30 mouse cellular contexts compared by ENCODE assay signal in genomic region chr10:21588007-21588852, GRCm38 (mm10). TPM values are rescaled to one million over a fixed set of nuclear protein-coding genes. Genes with fewer than 3 reads are reported as not detected.
DNase-seq lines count a peak whose midpoint lies in the region; ATAC-seq and TF ChIP-seq lines count a peak whose summit lies in the region.
"Had no signal": no experiment of that assay in that cellular context is flagged by ENCODE, and none has a peak within 500 bp of the region (broad histone marks: within the 10 kb centered on the region; RNA-seq: fewer than 3 reads in every experiment).

No protein-coding gene starts in this region.

- no peak overlapping the region for H3K4me2 ChIP-seq in liver, postnatal 0 days (ENCODE audit: low read depth, low read length)
- H3K4me2 ChIP-seq: embryonic facial prominence, embryonic 12.5 days; embryonic facial prominence, embryonic 15.5 days; forebrain, embryonic 12.5 days; forebrain, embryonic 15.5 days; heart, embryonic 12.5 days; heart, embryonic 15.5 days; hindbrain, embryonic 13.5 days; intestine, embryonic 15.5 days had no signal

- no peak for DNase-seq in cerebellum, adult 8-10 months
- DNase-seq in cerebellum, postnatal 14 days = peak; percentile 31 to 54
- no peak for DNase-seq in cerebellum, postnatal 4 days (ENCODE audit: low spot score in 2 of 2)
- DNase-seq in liver, adult 2 months (ENCODE audit: extremely low read depth, low read depth, low spot score) = peak; percentile 40
- DNase-seq in liver, postnatal 0 days = no peak
- DNase-seq in lung, postnatal 36 days = peak; percentile 44
- DNase-seq in lung, postnatal 14 days = no peak
- DNase-seq: adrenal gland, adult 8-10 months; adrenal gland, postnatal 25 days; gastrocnemius, postnatal 10 days; gastrocnemius, postnatal 36 days; heart, postnatal 10 days; heart, postnatal 36 days had no signal

- peak; percentile 52 for ATAC-seq in cerebellum, adult (ENCODE audit: insufficient number of reproducible peaks, low FRiP score, low TSS enrichment)
- ATAC-seq in liver, postnatal 0 days = no peak
- ATAC-seq: activated CD4-positive, CD25-positive, alpha-beta regulatory T cell, adult 4 months; forebrain, embryonic 15.5 days; hindbrain, embryonic 16.5 days; intestine, embryonic 15.5 days had no signal

- H3K4me3 ChIP-seq in liver, adult 2 months (ENCODE audit: insufficient read depth, low read depth, low read length) = no peak overlapping the region
- H3K4me3 ChIP-seq in liver, postnatal 0 days (ENCODE audit: low read depth, low read length) = no peak overlapping the region
- H3K4me3 ChIP-seq: embryonic facial prominence, embryonic 12.5 days; embryonic facial prominence, embryonic 15.5 days; forebrain, embryonic 12.5 days; forebrain, embryonic 15.5 days; heart, embryonic 12.5 days; heart, embryonic 15.5 days; hindbrain, embryonic 10.5 days; hindbrain, embryonic 13.5 days; intestine, embryonic 15.5 days had no signal

- no peak overlapping the region for H3K27ac ChIP-seq in liver, adult 2 months (replicated peaks; ENCODE audit: insufficient read depth, low read depth, low read length)
- H3K27ac ChIP-seq in liver, postnatal 0 days (ENCODE audit: low read depth) = no peak overlapping the region
- H3K27ac ChIP-seq: embryonic facial prominence, embryonic 12.5 days; embryonic facial prominence, embryonic 15.5 days; forebrain, embryonic 12.5 days; forebrain, embryonic 15.5 days; heart, embryonic 15.5 days; hindbrain, embryonic 10.5 days; hindbrain, embryonic 13.5 days; intestine, embryonic 15.5 days had no signal

- TF ChIP-seq EP300 in liver, postnatal 0 days (IDR thresholded peaks at IDR 0.05; ENCODE audit: low read depth) = no peak

- H3K79me2 ChIP-seq in liver, adult 2 months (ENCODE audit: control insufficient read depth, insufficient read depth, low read length) = no peaks in the 10 kb centered on the region

- H3K4me1 ChIP-seq in liver, adult 2 months (ENCODE audit: control insufficient read depth, insufficient read depth, low read length) = no peaks in the 10 kb centered on the region
- H3K4me1 ChIP-seq in liver, postnatal 0 days (ENCODE audit: insufficient read depth) = no peaks in the 10 kb centered on the region
- H3K4me1 ChIP-seq: embryonic facial prominence, embryonic 12.5 days; embryonic facial prominence, embryonic 15.5 days; forebrain, embryonic 12.5 days; forebrain, embryonic 15.5 days; heart, embryonic 12.5 days; heart, embryonic 15.5 days; hindbrain, embryonic 10.5 days; hindbrain, embryonic 13.5 days; intestine, embryonic 15.5 days had no signal

- 53% methylated on average over 4 of the region's 4 CpGs for WGBS in liver, adult 2 months
- WGBS in liver, postnatal 0 days (ENCODE audit: insufficient replicate concordance) = 67% methylated on average over 4 of the region's 4 CpGs

- H3K9ac ChIP-seq in liver, adult 2 months (ENCODE audit: low read depth, low read length) = no peak overlapping the region
- no peak overlapping the region for H3K9ac ChIP-seq in liver, postnatal 0 days (replicated peaks)
- H3K9ac ChIP-seq: embryonic facial prominence, embryonic 12.5 days; embryonic facial prominence, embryonic 15.5 days; forebrain, embryonic 12.5 days; forebrain, embryonic 15.5 days; heart, embryonic 12.5 days; heart, embryonic 15.5 days; hindbrain, embryonic 13.5 days; intestine, embryonic 15.5 days had no signal

- no peaks in the 10 kb centered on the region for H3K27me3 ChIP-seq in liver, adult 2 months (ENCODE audit: control insufficient read depth, insufficient read depth, low read length)
- H3K27me3 ChIP-seq in liver, postnatal 0 days (ENCODE audit: insufficient read depth, low read length) = no peaks in the 10 kb centered on the region
- H3K27me3 ChIP-seq: embryonic facial prominence, embryonic 12.5 days; embryonic facial prominence, embryonic 15.5 days; forebrain, embryonic 12.5 days; forebrain, embryonic 15.5 days; heart, embryonic 12.5 days; heart, embryonic 15.5 days; hindbrain, embryonic 13.5 days; intestine, embryonic 15.5 days had no signal

- no peaks in the 10 kb centered on the region for H3K9me3 ChIP-seq in liver, postnatal 0 days (ENCODE audit: low read length)
- H3K9me3 ChIP-seq: embryonic facial prominence, embryonic 12.5 days; embryonic facial prominence, embryonic 15.5 days; forebrain, embryonic 12.5 days; forebrain, embryonic 15.5 days; heart, embryonic 12.5 days; heart, embryonic 15.5 days; hindbrain, embryonic 10.5 days; hindbrain, embryonic 13.5 days; intestine, embryonic 15.5 days had no signal

- TF ChIP-seq POLR2A in liver, adult 2 months (IDR thresholded peaks at IDR 0.05; ENCODE audit: extremely low read depth, insufficient read depth, low read length) = no peak

- TF ChIP-seq CTCF in liver, adult 2 months (IDR thresholded peaks at IDR 0.05; ENCODE audit: low read depth, low read length) = no peak
- TF ChIP-seq CTCF in liver, postnatal 0 days (IDR thresholded peaks at IDR 0.05; ENCODE audit: low read depth) = no peak

- H3K36me3 ChIP-seq in liver, adult 2 months (ENCODE audit: control insufficient read depth, insufficient read depth, low read length) = no peaks in the 10 kb centered on the region
- no peaks in the 10 kb centered on the region for H3K36me3 ChIP-seq in liver, postnatal 0 days (replicated peaks; ENCODE audit: insufficient read depth, low read length)
- H3K36me3 ChIP-seq: embryonic facial prominence, embryonic 12.5 days; embryonic facial prominence, embryonic 15.5 days; forebrain, embryonic 12.5 days; forebrain, embryonic 15.5 days; heart, embryonic 12.5 days; heart, embryonic 15.5 days; hindbrain, embryonic 10.5 days; hindbrain, embryonic 13.5 days; intestine, embryonic 15.5 days had no signal

RNA-seq across cellular contexts. Expression of gene 1700020N01Rik, which starts 4.7 kb away (rescaled TPM):
- total RNA-seq in liver, adult 2 months (2014; rRNA removed) = 0.13 TPM in 1 of 2 replicates, not detected in the other
- not detected in 2 replicates for polyA plus RNA-seq in liver, adult 2 months (2012; rRNA removed)
- 0.09 TPM in 1 of 2 replicates, not detected in the other for polyA plus RNA-seq in liver, postnatal 0 days (2015; fragmentation: Nextera tagmentation; extraction: Ambion mirVana)
- total RNA-seq: adrenal gland, adult 8-10 months; common myeloid progenitor, adult 5-6 weeks; gastrocnemius, adult 18-20 months; gastrocnemius, postnatal 10 days; gastrocnemius, postnatal 36 days; granulocyte monocyte progenitor cell, adult 5-6 weeks; heart, postnatal 10 days; heart, postnatal 36 days had no signal
- polyA plus RNA-seq: activated CD4-positive, CD25-positive, alpha-beta regulatory T cell, adult 4 months; brain, embryonic 14.5 days; cerebellum, adult 2 months; embryonic facial prominence, embryonic 12.5 days; embryonic facial prominence, embryonic 15.5 days; forebrain, embryonic 12.5 days; forebrain, embryonic 15.5 days; heart, embryonic 15.5 days; hindbrain, embryonic 10.5 days; hindbrain, embryonic 13.5 days; hindbrain, embryonic 16.5 days; intestine, embryonic 15.5 days had no signal

Comparison
In these comparisons a context has a peak if more than half of its experiments do, and no peak if none do; other contexts are left out.
1. DNase-seq: peak in cerebellum, postnatal 14 days (2 of 2), liver, adult 2 months (single experiment) and lung, postnatal 36 days (single experiment); none in cerebellum, adult 8-10 months (single experiment), cerebellum, postnatal 4 days (0 of 2), liver, postnatal 0 days (single experiment) and lung, postnatal 14 days (single experiment).